24 mouse cellular contexts compared by ENCODE assay signal in the genomic region with DNA sequence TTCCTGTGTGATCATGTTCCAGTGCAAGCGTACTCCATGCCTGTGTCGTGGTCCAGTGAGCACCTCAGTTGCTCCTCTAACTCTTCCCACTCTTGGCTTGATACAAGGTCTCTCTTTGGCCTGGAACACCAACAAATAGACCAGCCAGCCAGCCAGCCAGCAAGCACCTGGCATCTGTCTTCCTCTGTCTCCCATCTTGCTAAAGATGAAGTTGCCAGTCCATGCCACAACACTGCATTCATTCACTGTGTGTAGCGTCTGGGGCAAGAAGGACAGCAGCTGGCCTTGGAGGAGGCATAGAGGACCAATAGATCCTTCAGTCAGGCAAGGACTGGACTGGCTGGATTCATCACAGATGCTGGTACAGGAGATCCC. TPM values are rescaled to one million over a fixed set of nuclear protein-coding genes. Genes with fewer than 3 reads are reported as not detected.
"Had no signal": no experiment of that assay in that cellular context is flagged by ENCODE, and none has a peak within 500 bp of the region (broad histone marks: within the 10 kb centered on the region; RNA-seq: fewer than 3 reads in every experiment).

No protein-coding gene starts in this region.

- DNase-seq: kidney, postnatal 25 days; layer of hippocampus, adult 9-11 months; liver, embryonic 13.5 days; lung, adult 2 months; lung, postnatal 14 days; lung, postnatal 4 days; right cerebral cortex, adult 18-20 months; right cerebral cortex, postnatal 14 days; right cerebral cortex, postnatal 4 days; thymus, postnatal 25 days had no signal

- H3K36me3 ChIP-seq: liver, embryonic 13.5 days; midbrain, embryonic 15.5 days; neural tube, embryonic 12.5 days; neural tube, embryonic 15.5 days; stomach, embryonic 15.5 days had no signal

- H3K27me3 ChIP-seq: liver, embryonic 13.5 days; midbrain, embryonic 15.5 days; neural tube, embryonic 12.5 days; neural tube, embryonic 15.5 days; stomach, embryonic 15.5 days had no signal

- H3K4me2 ChIP-seq: liver, embryonic 13.5 days; midbrain, embryonic 11.5 days; midbrain, embryonic 15.5 days; neural tube, embryonic 12.5 days; neural tube, embryonic 15.5 days; stomach, embryonic 15.5 days had no signal

- H3K9ac ChIP-seq: liver, embryonic 13.5 days; midbrain, embryonic 15.5 days; neural tube, embryonic 12.5 days; neural tube, embryonic 15.5 days; stomach, embryonic 15.5 days had no signal

- H3K4me3 ChIP-seq: layer of hippocampus, adult 2 months; liver, embryonic 13.5 days; midbrain, embryonic 15.5 days; neural tube, embryonic 12.5 days; neural tube, embryonic 15.5 days; stomach, embryonic 15.5 days had no signal

- H3K9me3 ChIP-seq: liver, embryonic 13.5 days; midbrain, embryonic 15.5 days; neural tube, embryonic 15.5 days; stomach, embryonic 15.5 days had no signal

- H3K27ac ChIP-seq: kidney, postnatal 0 days; layer of hippocampus, adult 2 months; liver, embryonic 13.5 days; midbrain, embryonic 15.5 days; neural tube, embryonic 12.5 days; neural tube, embryonic 15.5 days; stomach, embryonic 15.5 days had no signal

- H3K4me1 ChIP-seq: liver, embryonic 13.5 days; stomach, embryonic 15.5 days had no signal

RNA-seq across cellular contexts. Expression of a gene that starts 32.2 kb away (rescaled TPM):
- polyA plus RNA-seq: kidney, embryonic 14.5 days; kidney, postnatal 0 days; large intestine, adult 2 months; limb, embryonic 11.5 days; liver, adult 2 months; liver, embryonic 13.5 days; liver, embryonic 16.5 days; lung, adult 2 months; lung, embryonic 16.5 days; midbrain, embryonic 11.5 days; midbrain, embryonic 15.5 days; neural tube, embryonic 12.5 days; stomach, embryonic 15.5 days; thymus, postnatal 0 days had no signal
